Mouse (Mus musculus) spleen, postnatal 10 days (tissue): ENCODE measurements at regions not wholly inside any gene's neighbourhood (a gene's known extent, or its start where the extent isn't known, plus 50 kb on each side); places are given as distances from the start of the nearest gene placed in this dataset.

ENCODE experiments used
- DNase-seq, 2 experiments: peaks; one replicate each; pipeline ENCODE4 v3.0.0; 2021 to 2022; ENCODE audit warnings: low spot score in 2 of 2

DNA sequence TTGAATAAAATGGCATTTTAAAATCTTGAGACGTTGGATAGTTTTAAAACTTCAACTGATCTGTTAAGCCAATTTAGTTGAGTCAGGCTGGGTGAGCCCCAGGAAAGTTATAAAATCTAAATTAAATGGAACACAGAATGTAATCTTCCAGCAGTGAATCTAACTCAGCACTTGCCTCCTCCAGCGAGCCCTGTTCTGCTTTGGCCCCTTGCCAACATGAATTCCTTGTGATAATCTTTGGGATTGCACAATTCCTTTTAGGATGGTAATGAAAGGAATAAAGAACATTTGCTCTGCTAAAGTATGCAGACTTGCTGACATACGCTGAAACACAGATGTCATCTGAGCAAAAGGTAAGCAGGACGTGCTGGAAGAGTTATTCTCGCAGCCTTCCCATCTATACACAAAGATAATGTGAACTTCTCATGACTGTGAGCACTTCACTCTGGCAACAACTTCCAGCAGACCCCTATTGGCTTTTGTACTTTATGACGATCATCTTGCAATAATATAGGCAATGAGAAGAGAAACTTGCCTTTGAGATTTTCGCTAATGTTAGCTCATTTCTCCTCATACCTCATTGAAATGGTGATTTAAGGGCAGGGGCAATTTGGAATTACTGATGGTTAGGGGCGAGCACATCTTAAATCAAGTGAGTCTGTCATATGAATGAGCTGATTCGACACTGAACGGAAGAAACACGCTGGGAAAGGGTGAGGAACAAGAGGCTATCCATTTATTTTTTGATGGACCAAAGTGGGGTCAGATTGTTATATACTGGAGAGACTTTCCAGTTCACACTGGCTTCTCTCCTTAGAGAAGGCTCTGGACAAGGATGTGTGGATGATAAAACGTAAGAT lies 216.3 kb upstream of the Pdzrn3 start:
- DNase-seq = no peak

DNA sequence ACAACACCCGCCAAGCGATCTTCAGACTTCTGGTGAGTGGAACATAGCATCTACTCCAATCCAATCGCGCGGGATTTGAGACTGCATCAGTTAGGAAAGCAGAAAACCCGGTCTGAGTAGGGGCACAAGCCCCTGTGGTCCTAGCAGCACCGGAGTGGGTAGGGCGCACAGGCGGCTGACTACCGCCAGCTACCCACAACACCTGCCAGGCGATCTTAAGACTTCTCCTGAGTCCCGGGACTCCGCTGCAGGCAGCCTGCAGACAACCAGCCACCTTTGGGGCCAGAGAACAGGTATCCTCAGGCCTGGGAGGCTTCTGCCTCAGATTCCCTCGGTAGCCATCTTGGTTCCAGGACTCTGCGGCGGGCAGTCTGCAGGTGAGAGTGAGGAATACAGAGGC lies 208.2 kb upstream of the Pdzrn3 start:
- DNase-seq = no peak

DNA sequence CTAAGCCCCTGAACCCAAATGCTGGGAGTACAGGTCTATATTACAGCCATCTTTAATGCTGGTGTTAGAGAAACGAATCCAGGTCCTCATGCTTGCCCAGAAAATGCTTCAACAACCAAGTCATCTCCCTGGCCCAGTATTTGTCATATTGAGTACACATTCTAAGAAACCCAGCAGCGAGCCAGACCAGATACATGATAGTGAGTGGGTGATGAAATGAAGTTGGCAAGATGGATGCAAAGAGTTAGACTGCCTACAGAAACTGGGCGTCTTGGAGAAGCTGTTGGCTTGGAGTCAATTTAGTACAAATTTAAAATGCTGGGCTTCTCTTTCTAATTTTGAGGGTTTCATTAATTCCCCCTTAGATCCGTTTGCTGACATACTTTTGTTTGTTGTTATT lies 203.1 kb upstream of the Pdzrn3 start:
- DNase-seq = no peak

DNA sequence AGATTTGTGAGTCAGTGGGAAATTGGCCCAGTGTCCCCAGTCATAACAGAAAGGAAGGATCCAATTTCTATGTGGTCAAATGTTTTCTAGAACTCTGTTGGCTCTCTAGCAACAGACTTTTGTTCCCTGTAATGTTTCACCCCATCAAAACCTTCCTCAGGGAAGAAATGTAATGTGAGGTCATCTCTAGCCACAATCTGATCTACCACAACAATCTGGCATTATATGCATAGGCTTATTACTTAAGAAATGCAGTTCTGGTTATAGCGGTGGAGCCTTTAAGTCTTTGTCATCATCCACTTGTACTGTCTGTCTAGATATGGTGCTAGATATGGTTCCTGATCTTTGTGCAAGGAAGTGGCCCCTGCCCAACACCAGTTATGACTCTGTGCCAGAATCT lies 178.4 kb upstream of the Pdzrn3 start:
- DNase-seq = no peak

DNA sequence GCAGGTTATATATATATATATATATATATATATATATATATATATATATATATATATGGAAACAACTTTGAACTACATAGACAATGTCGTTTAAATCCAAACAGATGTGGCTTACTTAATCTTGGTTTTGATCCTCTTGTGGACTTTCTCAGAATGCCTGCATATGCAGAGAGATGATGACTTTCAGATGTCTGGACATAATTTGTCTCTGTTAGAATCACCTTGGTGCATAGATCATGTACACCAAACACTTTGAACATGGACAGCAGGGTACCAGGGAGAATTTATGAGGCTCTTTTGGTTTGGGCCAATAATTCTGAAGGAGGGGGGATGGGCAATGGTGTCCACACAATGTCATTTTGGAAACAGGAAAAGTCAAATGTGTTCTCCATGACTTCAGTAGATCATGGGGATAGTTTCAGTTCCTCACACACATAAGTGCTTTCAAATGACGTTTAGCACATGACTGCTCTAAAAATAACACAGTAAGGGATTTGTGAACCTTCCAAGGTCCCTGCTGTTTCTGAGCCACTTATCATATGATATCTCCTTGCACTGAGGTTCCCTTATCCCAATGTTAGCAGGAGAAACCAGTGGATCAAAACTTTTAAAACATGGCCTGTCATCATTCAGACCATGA lies 177.4 kb upstream of the Pdzrn3 start:
- no peak for DNase-seq

DNA sequence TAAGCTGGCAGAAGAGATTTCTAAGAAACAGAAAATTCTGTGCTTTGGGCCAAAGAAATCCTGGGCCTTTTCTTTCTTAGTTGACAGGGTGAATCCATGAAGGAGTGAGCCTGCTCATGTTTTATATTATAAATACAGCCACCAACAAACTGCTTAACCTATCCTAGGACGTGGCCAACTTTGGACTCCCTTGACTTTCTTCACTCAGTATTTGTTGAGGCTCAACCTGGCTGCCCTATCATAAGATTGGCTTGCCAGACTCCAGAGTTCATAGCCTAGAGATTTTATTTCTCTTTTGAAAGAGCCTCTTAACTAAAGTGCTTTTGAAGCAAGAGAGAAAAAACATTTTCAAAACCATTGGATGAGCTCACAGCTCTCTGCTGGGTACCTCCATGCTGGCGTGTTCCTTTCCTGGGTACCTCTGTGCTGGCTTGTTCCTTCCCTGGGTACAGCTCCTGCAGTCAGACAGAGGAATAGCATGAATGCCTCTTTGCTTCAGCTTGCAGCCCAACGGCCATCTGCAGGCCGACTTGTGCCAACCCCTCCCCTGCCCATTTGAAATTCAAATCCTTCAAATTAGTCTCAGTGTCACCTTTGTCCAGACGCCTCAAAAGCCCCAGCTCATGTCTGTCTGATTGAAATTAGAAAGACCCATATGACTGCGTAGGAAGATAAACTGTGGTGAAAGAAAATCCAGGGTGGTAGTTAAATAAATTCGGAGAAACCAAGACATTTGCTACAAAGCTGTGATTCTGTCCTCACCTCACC lies 173.0 kb upstream of the Pdzrn3 start:
- DNase-seq = no peak

DNA sequence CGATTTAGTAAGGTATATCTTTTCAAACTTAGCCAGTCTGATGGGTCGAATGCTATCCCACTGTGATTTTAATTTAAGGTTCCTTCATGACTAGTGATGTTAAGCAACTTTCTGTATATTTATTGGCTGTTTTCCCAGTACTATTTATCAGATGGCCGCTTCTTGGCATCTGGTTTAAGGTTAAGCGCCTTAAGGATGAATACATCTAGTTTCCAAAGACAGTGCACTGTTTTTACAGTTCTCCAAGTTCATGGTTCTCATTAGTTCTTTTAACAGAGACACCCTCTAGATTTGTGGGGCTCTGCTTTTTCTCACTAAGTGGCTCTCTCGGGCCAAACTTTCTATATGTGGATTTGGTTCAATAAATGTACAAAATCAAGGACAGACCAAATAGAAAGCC lies 159.9 kb upstream of the Pdzrn3 start:
- no peak for DNase-seq

DNA sequence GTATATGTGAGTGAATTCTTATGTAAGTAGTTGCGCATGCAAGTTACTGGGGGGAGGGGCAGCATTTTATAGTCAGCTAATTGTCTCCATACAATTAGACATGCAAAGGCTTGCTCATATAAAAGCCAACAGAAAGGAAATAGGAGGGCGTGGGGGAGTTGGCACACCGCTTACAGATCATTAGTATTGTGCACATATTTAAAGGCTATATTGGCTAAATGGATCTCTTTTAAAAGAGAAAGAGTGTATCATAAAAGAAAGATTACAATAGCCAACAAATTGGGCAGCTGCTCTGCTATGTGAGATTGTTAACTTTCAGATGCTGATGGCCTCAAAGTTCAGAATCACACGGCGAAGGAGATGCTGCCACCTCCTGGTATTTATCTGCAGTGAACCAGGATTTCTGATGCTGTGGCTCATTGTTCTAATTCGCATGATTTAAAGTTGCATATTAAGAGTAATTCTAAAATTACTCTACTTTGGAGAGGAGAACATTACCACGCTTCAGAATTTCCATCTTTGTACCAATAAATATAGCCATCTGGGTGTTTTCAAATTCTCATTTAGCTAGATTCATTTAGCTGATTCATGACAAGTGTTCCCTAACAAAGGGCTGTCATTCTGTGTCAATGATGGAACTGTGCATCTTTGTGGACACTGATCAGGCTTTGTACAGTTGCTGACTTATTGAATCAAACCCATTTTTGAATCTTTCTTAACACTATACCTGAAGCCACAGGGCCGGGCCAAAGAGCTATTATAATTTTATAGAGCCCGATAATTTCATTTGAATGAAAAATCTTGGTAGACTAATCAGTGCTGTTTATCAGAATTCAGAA lies 156.7 kb upstream of the Pdzrn3 start:
- no peak for DNase-seq

DNA sequence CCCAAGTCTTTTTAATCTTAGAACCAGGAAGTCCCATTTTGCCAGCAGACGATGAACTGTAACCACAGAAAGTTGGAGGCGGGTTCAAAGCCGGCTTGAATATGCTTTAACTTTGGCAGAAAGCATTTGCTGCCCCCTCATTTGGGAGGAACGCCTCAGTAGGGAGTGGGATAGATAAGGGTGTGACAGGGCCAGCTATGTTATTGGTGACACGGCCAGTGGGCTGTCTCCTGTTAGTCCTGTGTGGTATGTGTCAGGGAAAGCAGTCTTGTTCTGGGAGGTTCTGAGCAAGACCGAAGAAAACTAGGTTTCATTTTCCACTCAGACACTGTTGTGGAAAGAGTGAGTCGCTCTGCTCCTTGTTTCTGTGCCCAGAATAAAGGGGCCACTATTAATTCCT lies 154.7 kb upstream of the Pdzrn3 start:
- no peak for DNase-seq

DNA sequence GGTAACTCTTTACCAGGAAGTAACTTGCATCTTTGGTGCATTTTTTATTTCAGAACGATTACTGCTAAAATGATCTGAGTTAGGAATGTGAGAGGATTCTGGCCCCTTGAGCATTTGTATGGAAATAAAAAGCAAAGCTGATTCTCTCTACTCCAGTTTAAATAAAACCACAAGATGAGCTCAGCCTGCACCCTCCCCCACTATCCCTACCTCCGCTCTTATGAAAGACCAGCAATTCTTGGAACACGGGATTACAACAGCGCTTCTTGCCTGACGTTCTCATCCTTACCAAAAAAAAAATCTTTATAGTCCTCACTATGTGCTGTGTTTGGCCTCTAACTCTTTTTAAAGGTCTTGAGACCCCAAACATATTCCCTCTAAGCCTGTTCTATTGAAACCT lies 154.2 kb upstream of the Pdzrn3 start:
- no peak for DNase-seq

DNA sequence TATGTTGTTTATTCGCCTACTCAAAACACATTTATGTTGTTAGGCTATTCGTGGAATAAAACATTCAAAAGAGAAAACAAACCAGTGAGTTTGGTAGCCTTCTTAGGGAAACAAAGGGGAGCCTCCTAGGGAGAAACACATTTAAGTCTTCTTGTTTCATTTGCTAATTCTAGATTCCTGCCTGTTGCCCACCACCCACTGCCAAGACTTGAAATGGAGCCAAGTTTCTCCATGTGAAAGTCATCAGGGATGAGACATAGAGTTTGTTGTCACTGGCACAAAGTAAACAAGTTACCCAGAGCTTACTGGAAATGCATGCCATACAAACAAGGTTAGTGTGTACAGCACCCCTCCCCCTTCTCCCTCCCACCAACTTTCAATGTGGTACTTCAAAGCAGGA lies 147.4 kb upstream of the Pdzrn3 start:
- no peak for DNase-seq

DNA sequence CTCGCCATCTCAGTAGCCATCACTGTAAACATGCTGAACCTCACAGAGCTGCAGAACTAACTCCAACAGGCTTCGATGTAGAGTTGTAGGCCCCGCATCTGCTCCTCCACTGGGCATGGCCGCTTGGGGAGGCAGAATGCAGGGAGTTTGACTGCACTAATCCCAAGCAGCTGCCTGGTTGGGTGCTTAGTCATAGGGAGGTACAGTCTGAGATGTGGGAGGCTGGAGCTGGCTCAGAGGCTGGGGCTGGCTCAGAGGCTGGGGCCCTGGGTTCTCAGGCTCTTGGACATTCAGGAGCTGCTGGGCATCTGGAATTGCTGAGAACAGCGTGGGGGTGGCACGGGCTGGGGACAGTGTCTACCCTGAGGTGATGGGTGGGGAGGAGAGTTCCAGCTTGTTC lies 143.6 kb upstream of the Pdzrn3 start:
- no peak for DNase-seq

DNA sequence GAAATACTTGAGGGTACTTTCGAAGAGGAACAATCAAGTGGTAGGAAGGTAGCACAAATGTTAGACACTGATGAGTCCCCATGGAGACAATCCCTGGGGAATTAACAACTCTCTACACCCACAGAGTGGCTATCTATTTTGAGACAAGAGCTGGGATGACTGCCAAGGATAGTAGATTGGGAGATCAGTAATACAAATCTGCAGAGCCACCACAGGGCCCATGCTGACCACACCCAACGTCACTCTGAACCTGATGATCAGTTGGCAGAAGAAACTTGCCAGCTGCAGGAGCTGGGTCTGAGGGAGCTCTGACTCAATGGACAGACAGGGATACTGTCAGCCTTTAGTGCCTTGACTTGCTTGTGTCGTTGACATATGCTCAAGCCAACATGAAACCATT lies 143.1 kb upstream of the Pdzrn3 start:
- no peak for DNase-seq

DNA sequence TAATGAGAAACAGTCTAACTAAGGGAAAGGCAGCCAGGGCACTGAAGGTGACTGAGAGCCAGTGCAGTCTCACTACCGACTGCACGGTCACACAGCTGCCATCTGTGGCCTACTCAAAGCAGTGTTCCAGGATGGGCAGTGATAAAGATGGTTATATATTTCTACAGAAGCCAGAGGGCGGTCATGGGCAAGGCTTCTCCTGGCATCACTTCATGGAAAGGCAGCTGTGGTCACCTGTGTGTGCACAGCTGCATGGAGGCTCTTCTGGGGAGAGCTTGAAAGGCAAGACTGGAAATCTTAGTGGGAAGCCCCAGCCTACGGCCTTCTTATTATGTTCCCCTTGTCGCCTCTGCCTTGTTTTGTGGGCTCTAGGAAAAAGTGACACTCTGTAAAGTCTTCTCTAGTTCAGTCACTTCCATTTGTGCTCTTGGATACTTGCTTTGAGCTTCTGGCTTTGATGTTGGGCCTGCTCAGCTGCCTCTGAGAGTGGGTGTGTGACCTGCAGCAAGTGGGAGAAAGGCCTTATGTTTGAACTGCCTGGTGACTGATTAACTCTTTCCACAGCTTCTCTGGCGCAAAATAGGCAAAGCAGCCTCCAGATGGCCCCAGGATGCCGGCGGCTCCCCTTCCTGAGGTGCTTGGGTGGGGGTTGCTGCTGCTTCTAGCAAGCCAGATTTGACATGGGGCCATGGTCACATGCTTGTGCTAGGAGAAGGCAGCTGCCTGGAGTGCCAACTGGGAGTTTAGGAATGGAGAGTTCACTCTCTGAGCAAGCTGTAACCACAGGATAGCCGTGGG lies 141.4 kb upstream of the Pdzrn3 start:
- DNase-seq = no peak

DNA sequence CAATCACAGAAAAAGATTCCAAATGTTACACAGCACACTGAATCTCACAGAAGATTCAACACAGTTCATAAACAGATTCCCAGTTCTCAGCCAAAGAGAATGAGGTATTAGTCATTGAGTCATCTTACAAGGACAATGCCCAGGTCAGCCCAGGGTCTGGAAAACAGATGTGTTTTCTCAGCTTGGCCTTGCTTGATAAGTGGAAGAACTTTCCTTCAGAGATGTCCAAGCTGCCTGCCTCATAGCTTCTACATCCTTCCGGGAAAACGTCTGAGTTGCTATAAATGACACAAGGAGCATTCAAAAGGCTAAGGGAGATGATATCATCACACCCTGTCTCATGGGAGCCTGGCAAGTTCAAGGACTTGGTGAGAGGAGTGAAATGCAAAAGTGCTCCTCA lies 139.9 kb upstream of the Pdzrn3 start:
- DNase-seq = no peak

DNA sequence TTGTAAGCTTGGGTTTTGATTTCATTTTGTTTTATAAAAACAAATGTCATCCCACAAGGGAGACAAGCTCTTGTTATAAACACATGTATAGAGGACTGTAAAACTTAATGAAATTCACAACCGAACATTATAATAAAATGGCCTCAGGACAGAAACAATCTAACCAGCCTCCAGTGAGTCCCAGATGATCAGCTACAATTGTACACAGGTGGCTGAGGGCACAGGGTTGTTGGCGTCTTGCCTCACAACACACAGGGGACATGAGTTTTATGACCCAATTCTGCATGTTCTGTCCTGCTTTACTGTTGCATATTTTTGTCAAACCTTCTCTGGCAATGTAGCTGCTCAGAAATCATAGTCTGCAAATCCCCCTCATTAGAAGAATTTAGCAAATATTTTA lies 136.0 kb upstream of the Pdzrn3 start:
- DNase-seq = no peak

DNA sequence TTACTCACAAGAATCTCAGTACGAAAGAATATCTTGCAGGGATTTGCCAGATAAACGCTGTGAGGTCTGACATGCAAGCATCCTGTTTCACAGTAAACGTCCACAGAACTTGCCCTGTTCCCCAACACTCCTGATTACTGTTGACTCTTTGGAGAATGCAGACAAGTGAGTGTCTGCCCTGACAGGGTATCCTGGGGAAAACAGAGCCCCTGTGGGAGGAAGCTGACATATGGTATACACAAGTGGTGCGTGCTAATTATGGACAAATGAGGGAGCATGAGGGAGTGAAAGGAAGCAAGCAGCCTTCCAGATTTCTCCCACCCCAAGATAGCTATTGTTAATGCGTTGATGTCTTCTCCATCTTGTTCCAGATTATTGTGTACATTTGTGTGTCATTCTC lies 124.5 kb upstream of the Pdzrn3 start:
- no peak for DNase-seq

DNA sequence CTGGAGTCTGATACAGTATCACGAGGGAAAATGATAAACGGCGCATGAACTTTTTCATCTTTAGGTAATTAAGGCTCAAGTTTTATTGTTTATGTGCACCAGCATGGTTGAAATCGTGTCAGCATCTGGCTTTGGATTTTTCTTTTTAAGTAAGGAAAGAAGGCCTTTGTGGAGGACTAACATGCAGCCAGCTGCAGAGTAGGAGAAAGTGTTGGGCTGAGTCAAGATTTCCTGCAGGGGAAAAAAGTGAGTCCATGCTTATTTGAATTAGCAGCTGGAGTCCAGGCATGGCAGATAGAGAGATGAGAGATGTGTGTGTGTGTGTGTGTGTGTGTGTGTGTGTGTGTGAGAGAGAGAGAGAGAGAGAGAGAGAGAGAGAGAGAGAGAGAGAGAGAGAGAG lies 124.0 kb upstream of the Pdzrn3 start:
- no peak for DNase-seq

DNA sequence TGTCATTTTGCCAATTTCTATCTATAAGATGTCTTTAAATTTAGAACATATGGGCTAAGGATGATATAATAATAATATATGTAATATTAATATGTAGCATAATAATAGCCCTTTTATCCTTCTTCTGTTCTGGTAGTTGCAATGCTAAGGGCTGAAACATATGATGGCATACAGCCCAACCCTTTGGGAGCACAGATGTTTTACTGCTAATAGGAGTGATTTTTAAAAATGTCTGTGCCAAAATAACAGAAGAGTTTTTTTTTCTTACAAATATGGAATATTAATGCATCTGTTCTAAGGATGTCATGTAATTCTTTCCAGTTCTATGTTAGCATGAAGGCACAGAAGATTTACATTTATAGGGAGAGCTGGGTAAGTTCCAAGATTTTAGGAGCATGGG lies 122.5 kb upstream of the Pdzrn3 start:
- DNase-seq = no peak

DNA sequence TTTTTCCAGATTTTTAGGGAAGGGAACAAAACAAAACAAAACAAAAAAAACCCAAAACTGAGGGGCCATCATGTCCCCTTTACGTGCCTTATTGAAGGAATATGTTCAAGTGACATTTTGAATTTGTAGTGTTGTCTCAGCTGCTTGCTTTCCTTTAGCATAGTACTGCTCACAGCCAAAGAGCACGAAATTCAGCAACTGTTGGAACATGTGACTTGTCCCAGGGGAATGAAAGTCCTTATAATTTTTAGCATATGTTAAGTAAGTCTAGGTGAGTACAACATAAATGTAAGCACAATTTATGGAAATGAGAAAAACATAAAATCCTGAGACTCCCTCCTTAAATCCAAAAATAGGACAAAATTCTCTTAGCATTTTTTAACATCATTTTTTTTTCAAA lies 110.8 kb upstream of the Pdzrn3 start:
- no peak for DNase-seq
